Mouse (Mus musculus) B cell, adult 2 months (primary cell): Measurements from ENCODE around the gene Btbd10.

ENCODE experiments used
- DNase-seq, 2 experiments: peaks; one replicate each; pipeline ENCODE4 v3.0.0; 2022

Gene Btbd10

DNA sequence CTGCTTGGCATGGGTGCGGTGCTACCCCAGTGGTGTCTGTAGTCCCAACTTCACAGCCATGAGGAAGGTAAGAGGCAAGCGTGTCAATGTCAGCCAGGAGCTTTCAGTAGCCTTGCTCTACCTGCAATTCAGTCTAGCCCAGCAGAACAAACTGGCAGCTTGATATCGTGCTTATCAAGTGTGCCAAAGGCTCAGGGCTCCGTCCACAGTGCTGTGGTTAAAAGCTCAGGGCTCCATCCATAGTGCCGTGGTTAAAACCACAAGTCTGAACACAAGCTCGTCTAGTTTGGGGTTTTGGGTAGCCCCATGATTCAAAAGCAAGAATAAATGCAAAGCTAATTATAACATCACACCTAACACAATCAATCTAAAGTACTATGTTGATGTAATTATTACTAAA, 74.6 kb downstream of the Btbd10 start:
- DNase-seq: no peak

- no peak for DNase-seq
Observed at GRCm38 (mm10) chr7:113292193-113292592, 77.0 kb downstream of the Btbd10 start.

GRCm38 (mm10) chr7:113291741-113292140, 77.5 kb downstream of the Btbd10 start:
- DNase-seq: no peak

DNA sequence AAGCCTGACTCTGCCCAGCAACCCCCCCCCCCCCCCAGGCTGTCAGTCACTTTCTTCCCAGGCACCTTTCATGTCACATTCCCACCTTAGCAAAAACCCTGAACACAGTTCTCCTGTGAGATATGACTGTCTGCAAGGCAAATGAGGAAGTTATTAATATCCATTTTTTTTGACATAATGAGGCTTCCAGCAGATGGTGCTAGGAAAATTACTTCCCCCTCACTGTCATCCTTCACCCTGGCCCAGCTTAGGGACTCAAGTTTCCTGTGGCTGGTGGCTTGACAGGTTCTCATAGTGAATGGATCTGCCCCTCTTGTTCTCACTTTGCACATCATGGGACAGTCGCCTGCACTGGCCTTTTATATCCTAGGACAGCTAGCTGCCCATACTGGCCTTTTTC, 80.0 kb downstream of the Btbd10 start:
- no peak for DNase-seq

- no peak for DNase-seq
Observed at GRCm38 (mm10) chr7:113285405-113285804, 83.8 kb downstream of the Btbd10 start.

- no peak for DNase-seq
Observed at GRCm38 (mm10) chr7:113279246-113279645, 89.9 kb downstream of the Btbd10 start.

DNA sequence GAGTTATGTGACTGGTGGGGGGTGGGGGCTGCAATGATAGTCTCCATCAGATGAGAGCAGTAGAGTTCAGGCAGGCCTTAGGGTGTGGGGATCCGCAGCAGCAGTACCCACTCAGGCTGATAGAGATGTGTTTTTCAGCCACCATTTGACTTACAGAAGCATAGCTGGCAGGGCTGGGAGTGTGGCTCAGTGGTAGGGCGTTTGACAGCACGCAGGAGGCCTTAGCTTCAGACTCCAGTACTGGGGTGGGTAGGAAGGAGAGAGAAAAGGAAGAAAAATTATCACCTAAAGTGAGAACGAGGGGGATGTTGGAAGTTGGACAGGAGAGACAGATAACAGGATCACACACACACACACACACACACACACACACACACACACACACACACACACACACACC, 90.7 kb downstream of the Btbd10 start:
- no peak for DNase-seq

GRCm38 (mm10) chr7:113277245-113277644, 91.9 kb downstream of the Btbd10 start:
- DNase-seq: no peak

DNA sequence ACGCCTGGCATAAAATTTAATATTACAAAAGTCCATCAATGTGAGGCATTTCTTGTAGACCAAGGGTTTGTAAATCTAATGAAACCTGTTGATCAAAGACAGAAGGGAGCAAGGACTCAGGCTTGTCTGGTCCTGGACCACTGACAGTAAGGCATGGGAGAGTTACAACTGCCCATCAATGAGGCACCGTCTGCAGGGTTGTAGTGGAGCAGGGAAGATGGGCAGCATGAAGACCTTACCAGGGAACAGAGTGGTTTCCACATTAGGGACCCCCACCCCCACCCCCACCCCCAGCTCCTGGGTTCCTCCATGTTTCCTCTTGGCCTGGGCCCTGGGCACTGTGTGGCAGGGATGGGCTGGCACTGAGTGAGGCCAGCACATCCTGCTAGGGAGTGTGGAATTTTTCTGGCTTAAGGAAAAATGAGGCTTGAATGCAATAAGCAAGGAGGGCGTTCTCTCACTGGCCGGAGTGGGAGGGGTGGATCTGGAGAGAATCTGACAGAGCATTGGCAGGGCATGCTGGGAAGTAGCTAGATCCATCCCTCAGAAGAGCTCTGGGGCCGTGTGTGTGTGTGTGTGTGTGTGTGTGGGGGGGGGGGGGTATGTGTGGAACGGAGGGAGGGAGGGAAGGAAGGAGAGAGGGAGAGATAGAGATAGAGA, 96.7 kb downstream of the Btbd10 start:
- DNase-seq: no peak

DNA sequence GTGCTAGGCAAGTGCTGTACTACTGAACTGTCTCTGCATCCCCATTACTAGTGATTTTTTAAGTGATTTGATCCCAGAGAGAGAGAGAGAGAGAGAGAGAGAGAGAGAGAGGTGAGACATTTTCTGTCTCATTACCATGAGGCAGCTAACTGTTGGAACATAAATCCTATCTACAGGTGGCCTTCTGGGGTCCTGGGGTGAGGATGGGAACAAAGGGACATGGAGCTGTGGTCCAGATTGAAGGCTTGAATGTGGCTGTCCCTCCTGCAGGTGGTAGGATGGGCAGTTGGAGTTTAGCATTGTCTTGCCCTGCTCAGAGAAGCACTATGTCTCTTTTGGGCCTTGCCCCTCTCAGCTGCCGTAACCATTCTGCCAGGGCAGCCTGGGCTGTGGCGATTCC, 98.2 kb downstream of the Btbd10 start:
- no peak for DNase-seq

DNA sequence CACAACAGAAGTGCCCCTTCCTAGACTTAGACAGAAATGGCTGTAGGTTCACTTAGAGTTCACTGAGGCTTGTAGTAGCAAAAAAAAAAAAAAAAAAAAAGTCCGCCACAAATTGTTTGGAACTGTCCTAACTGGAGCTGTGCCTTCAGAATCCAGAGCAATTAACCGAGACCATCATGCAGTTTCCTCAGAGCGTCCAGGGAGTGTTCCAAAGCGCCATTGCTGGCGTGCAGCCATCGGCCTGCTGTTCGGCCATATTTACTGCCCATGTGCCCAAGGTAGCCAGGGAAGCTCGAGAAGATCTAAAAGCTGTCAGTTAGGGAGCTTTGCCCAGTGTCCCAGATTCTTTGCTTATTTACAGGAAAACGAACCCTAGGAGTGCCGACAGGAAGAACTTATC, 98.6 kb downstream of the Btbd10 start:
- DNase-seq: no peak

DNA sequence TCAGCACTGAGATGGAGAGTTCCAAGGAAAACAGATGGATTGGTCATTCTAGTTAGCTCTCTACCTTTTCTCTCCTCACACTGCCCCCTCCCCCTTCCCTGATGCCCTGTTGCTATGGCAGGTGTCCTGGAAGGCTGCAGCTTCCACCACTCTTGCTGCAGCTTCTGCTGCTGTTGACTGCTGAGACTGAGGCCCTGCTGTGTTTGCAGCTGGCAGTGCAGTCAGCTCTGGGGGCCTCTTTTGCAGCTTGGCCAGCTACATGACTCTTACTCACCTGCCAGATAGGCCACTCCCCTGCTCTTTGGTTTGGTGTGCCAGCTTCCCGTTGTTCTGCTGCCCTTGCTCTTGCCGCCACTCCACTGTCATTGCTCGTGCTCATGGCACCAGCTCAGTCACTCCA, 99.3 kb downstream of the Btbd10 start:
- DNase-seq: no peak

DNA sequence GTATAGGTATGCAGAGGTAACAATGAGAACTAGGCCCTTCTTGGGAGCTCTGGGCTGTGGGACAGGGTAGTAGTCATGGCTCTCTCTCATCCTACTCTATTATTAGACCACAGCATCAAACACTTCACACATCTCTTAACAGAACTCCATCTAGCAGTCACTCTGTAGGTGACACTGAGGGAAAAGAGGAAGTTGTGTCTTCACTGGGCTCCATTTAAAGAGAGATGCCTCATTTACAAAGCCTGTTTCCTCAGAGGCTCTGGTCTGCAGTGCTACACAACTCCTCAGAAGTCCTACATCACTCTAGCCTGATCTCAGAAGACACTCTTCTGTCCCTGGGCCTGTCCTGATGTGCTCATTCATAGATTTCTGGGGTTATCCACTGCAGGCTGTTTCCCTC, 100.1 kb downstream of the Btbd10 start:
- DNase-seq: no peak

GRCm38 (mm10) chr7:113268287-113268686, 100.9 kb downstream of the Btbd10 start:
- peak; percentile 70 to 75 for DNase-seq
